Mouse (Mus musculus): ENCODE measurements around the gene Gm28043. TPM values are rescaled to one million over a fixed set of nuclear protein-coding genes. Genes with fewer than 3 reads are reported as not detected.

Gene Gm28043
- polyA plus RNA-seq, 1 experiment, result 3.2 TPM

DNA sequence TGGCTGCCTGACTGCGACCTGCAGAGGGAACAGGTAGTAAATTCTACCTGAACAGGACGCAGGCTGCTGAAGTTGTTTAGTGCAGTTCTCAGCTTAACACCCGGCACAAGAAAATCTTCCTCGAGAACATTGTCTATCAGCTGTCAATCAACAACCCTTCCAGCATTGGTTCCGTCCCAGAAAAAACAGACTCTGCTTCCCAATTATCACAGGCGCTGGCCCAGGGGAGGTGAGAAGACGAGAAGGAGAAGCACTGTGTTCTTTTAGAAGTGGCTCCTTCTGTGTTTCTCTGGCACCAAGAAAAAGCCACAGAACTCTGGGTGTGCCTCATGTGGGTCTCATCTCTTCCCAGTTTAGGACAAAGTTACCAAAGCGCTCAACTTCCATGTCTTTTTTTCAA lies 104.0 kb downstream of the Gm28043 start:
- H3K27ac ChIP-seq (ENCODE audit: insufficient read depth, low read length), result no peak overlapping the region
- peaks cover 11% of the 10 kb centered on the region; the same call in 1 of the 2 replicates for H3K4me1 ChIP-seq (ENCODE audit: control insufficient read depth, insufficient read depth, low read length)
- no peak for DNase-seq
- TF ChIP-seq POLR2A (IDR thresholded peaks at IDR 0.05; ENCODE audit: borderline replicate concordance, insufficient read depth, low read length), result no peak
- no peak for TF ChIP-seq CTCF (IDR thresholded peaks at IDR 0.05; ENCODE audit: borderline replicate concordance, insufficient read depth, low read depth, low read length)
- no peaks in the 10 kb centered on the region for H3K27me3 ChIP-seq (ENCODE audit: control insufficient read depth, insufficient read depth, low read length)
- WGBS, result 86% methylated on average over 8 of the region's 8 CpGs
- no peak overlapping the region for H3K4me3 ChIP-seq (replicated peaks; ENCODE audit: insufficient read depth, low read depth, low read length)

DNA sequence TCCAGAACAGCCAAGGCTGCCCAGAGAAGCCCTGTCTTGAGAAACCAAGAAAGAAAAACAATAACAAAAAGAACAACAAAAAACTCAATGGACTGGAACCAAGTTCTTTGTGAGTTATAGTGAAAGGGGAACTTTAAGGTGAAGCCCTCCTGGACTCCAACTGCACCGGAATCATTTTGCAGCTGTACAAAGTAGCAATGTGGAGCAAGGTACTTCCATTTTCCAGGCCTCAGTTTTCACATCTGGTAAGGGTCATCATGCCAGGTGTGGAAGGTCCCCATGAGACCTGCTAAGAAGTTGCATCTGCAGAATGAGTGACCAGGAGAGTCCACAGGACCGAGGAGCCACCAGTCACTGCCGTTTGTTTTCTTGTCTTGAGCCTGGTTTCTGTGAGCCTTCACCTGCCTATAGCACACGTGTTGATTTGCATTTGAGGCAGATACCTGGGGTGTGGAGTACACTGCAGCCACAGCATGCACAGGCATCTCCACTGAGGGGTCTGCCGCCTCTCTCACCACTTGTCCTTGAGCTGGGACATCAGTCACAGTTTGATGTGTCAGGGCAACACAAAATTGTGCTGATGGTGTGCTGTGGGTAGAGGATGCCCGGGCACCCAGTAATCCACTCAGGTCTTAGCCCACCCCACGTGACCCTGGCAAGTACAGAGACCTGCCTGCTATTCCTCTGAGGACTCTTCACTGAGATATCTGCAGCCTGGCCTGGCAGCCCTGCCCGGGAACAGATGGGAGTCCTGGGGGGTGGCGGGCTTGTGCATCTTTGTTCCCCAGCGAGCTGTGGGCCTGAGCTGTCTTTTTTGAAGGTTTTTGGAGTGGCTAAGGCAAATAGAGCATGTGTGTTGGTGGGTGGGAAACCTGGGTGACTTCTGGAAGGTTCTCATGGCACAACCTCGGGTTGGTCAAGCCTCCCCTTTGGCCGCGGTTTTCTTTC lies 105.2 kb downstream of the Gm28043 start:
- DNase-seq, result peak; percentile 86 to 88
- TF ChIP-seq CTCF (IDR thresholded peaks at IDR 0.05; ENCODE audit: borderline replicate concordance, insufficient read depth, low read depth, low read length) (no peak), POLR2A (IDR thresholded peaks at IDR 0.05; ENCODE audit: borderline replicate concordance, insufficient read depth, low read length) (no peak)
- Histone ChIP-seq H3K4me1 (ENCODE audit: control insufficient read depth, insufficient read depth, low read length) (peaks cover 16% of the 10 kb centered on the region), H3K27ac (ENCODE audit: insufficient read depth, low read length) (peak overlapping the region; percentile 16), H3K27me3 (ENCODE audit: control insufficient read depth, insufficient read depth, low read length) (no peaks in the 10 kb centered on the region), H3K4me3 (replicated peaks; ENCODE audit: insufficient read depth, low read depth, low read length) (no peak overlapping the region)
- 31% methylated on average over 13 of the region's 13 CpGs for WGBS

DNA sequence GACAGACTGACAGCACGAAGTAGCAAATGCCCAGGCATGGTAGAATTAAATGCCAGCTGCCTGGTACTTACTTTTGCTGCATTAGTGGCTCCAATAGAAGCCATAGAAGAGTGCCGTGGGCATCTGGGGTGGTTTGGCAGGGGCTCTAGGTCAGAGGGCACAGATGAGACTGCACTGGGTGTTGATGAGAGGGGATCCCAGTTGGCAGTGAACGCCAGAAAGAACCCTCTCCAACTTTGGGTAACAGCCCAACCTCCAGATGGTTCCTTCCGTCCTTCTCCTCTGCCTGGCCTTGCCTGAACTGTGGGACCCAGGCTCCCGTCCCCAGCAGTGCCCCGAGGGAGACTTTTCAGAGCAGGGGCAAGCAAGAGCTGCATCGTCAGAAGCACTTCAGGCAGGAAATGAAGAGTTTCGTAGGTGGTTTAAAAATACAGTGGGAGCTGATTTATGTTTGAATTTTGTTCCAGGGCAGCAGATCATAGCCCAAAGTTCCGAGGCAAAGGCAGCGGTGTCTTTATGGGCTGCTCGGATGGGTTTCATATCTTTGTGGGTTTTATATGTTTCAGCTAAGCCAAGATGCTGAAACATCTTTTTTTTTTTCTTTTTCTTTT lies 106.2 kb downstream of the Gm28043 start:
- Histone ChIP-seq H3K27me3 (ENCODE audit: control insufficient read depth, insufficient read depth, low read length) (no peaks in the 10 kb centered on the region), H3K4me1 (ENCODE audit: control insufficient read depth, insufficient read depth, low read length) (peaks cover 16% of the 10 kb centered on the region), H3K27ac (ENCODE audit: insufficient read depth, low read length) (peak overlapping the region; percentile 16; the same call in 1 of the 2 replicates), H3K4me3 (replicated peaks; ENCODE audit: insufficient read depth, low read depth, low read length) (no peak overlapping the region)
- no peak for TF ChIP-seq POLR2A (IDR thresholded peaks at IDR 0.05; ENCODE audit: borderline replicate concordance, insufficient read depth, low read length)
- TF ChIP-seq CTCF (IDR thresholded peaks at IDR 0.05; ENCODE audit: borderline replicate concordance, insufficient read depth, low read depth, low read length), result no peak
- WGBS, result 39% methylated on average over 11 of the region's 11 CpGs
- no peak for DNase-seq

- no peak overlapping the region for H3K27ac ChIP-seq (ENCODE audit: insufficient read depth, low read length)
- TF ChIP-seq CTCF (IDR thresholded peaks at IDR 0.05; ENCODE audit: borderline replicate concordance, insufficient read depth, low read depth, low read length), result no peak
- TF ChIP-seq POLR2A (IDR thresholded peaks at IDR 0.05; ENCODE audit: borderline replicate concordance, insufficient read depth, low read length), result no peak
- WGBS, result 20% methylated on average over 6 of the region's 6 CpGs
- peaks cover 16% of the 10 kb centered on the region for H3K4me1 ChIP-seq (ENCODE audit: control insufficient read depth, insufficient read depth, low read length)
- DNase-seq, result no peak
- H3K4me3 ChIP-seq (replicated peaks; ENCODE audit: insufficient read depth, low read depth, low read length), result no peak overlapping the region
- no peaks in the 10 kb centered on the region for H3K27me3 ChIP-seq (ENCODE audit: control insufficient read depth, insufficient read depth, low read length)
These were observed 109.9 kb downstream of the Gm28043 start for GRCm38 (mm10) chr17:29724610-29725009.

DNA sequence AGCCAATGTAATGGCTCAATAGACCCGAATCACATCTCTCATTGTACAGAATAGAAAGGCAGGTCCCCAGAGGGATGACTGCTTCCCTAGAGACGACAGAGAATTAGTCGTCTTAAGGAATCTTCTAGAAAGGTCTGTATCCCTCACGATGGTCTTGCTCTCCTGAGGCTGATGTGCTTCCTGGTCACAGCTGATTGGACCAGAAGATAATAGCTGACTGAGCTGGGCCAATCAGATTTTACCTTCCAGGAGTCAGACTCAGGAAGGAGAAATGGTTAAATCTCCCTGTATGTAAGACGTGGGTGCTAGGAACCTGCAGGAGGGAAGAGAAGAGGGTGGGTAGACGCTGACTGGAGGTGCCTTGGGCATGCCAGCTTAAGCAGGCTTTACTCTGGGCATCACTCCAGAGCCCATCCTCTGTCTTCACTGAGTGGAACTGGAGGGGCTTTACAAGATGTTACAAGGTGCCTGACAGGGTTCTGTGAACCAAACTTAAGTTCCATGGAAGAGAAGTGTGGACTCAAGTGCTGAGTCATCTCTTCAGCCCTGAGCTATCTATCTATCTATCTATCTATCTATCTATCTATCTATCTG lies 110.4 kb downstream of the Gm28043 start:
- no peak for DNase-seq
- WGBS, result 61% methylated on average over 6 of the region's 6 CpGs
- Histone ChIP-seq H3K27ac (ENCODE audit: insufficient read depth, low read length) (no peak overlapping the region), H3K4me3 (replicated peaks; ENCODE audit: insufficient read depth, low read depth, low read length) (no peak overlapping the region), H3K4me1 (ENCODE audit: control insufficient read depth, insufficient read depth, low read length) (peaks cover 13% of the 10 kb centered on the region), H3K27me3 (ENCODE audit: control insufficient read depth, insufficient read depth, low read length) (no peaks in the 10 kb centered on the region)
- TF ChIP-seq POLR2A (IDR thresholded peaks at IDR 0.05; ENCODE audit: borderline replicate concordance, insufficient read depth, low read length) (no peak), CTCF (IDR thresholded peaks at IDR 0.05; ENCODE audit: borderline replicate concordance, insufficient read depth, low read depth, low read length) (no peak)

DNA sequence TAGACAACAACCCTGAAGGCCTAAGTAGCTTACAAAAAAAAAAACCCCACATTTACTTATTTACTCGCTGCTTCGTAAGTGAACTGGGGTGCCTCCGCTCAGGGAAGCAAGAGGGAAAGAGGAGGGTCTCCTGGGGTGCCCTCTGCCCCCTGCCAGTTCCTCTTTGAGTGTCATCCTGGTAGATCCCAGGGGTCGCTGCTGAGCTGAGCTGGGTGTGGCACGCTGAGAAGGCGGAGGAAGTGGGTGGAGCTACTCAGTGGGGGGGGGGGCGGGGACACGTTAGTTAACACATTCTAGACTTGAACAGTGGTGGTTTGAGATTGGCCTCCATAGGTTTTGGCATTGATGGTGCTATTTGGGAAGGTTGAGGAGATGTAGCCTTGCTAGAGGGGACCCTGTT lies 113.4 kb downstream of the Gm28043 start:
- 77% methylated on average over 8 of the region's 8 CpGs for WGBS
- no peak for TF ChIP-seq CTCF (IDR thresholded peaks at IDR 0.05; ENCODE audit: borderline replicate concordance, insufficient read depth, low read depth, low read length)
- Histone ChIP-seq H3K4me3 (replicated peaks; ENCODE audit: insufficient read depth, low read depth, low read length) (no peak overlapping the region), H3K27me3 (ENCODE audit: control insufficient read depth, insufficient read depth, low read length) (no peaks in the 10 kb centered on the region), H3K4me1 (ENCODE audit: control insufficient read depth, insufficient read depth, low read length) (peaks cover 29% of the 10 kb centered on the region), H3K27ac (ENCODE audit: insufficient read depth, low read length) (no peak overlapping the region)
- no peak for DNase-seq

GRCm38 (mm10) chr17:29730510-29731265 lies 116.0 kb downstream of the Gm28043 start:
- Histone ChIP-seq H3K27me3 (ENCODE audit: control insufficient read depth, insufficient read depth, low read length) (no peaks in the 10 kb centered on the region), H3K4me1 (ENCODE audit: control insufficient read depth, insufficient read depth, low read length) (peaks cover 25% of the 10 kb centered on the region), H3K4me3 (replicated peaks; ENCODE audit: insufficient read depth, low read depth, low read length) (no peak overlapping the region), H3K27ac (ENCODE audit: insufficient read depth, low read length) (no peak overlapping the region)
- peak; percentile 70 to 75 for DNase-seq
- 0 out of 2 replicates have a peak, but pooled peaks have one; percentile 8 for TF ChIP-seq CTCF (IDR thresholded peaks at IDR 0.05; ENCODE audit: borderline replicate concordance, insufficient read depth, low read depth, low read length)
- TF ChIP-seq POLR2A (IDR thresholded peaks at IDR 0.05; ENCODE audit: borderline replicate concordance, insufficient read depth, low read length), result no peak
- 17% methylated on average over 13 of the region's 13 CpGs for WGBS
